Mouse (Mus musculus) thymus, adult 2 months (tissue): ENCODE measurements around the gene Thbs4. TPM values are rescaled to one million over a fixed set of nuclear protein-coding genes. Genes with fewer than 3 reads are reported as not detected.

Source experiments
- DNase-seq: peaks from one replicate; pipeline ENCODE4 v3.0.0; 2021
- H3K27ac ChIP-seq: fragments of 200-500 bp; 2 replicates; pipeline ENCODE4 v1.5.1; 2012; ENCODE audit warnings: low read length, control low read depth; ENCODE audit not compliant: control insufficient read depth, insufficient read depth
- H3K27me3 ChIP-seq: fragments of 200-500 bp; 2 replicates; pipeline ENCODE4 v1.6.1; 2012; ENCODE audit warnings: mild to moderate bottlenecking, low read length, moderate library complexity, mixed read lengths; ENCODE audit not compliant: control insufficient read depth, insufficient read depth
- H3K36me3 ChIP-seq: fragments of 200-500 bp; 2 replicates; pipeline ENCODE4 v1.6.1; 2012; ENCODE audit warnings: mild to moderate bottlenecking, low read length, moderate library complexity; ENCODE audit not compliant: control insufficient read depth, insufficient read depth
- H3K4me1 ChIP-seq: fragments of 200-500 bp; replicated peaks from 2 replicates; pipeline ENCODE4 v1.6.1; 2012; ENCODE audit warnings: low read length; ENCODE audit not compliant: control insufficient read depth, insufficient read depth
- H3K4me3 ChIP-seq: fragments of 200-500 bp; 2 replicates; pipeline ENCODE4 v1.5.1; 2012; ENCODE audit warnings: mild to moderate bottlenecking, low read length, control low read depth, moderate library complexity; ENCODE audit not compliant: control insufficient read depth, insufficient read depth
- CTCF ChIP-seq: fragments of 200-500 bp; IDR thresholded peaks from 2 replicates; pipeline ENCODE4 v1.5.1; 2012; ENCODE audit warnings: mild to moderate bottlenecking, control low read depth, low read length, moderate library complexity, borderline replicate concordance; ENCODE audit not compliant: control insufficient read depth, poor library complexity, insufficient read depth; ENCODE audit errors: extremely low read depth
- POLR2A ChIP-seq: fragments of 200-500 bp; IDR thresholded peaks from 2 replicates; pipeline ENCODE4 v1.6.1; 2012; ENCODE audit warnings: mild to moderate bottlenecking, low read length, control low read depth, moderate library complexity; ENCODE audit not compliant: control insufficient read depth, poor library complexity, insufficient read depth; ENCODE audit errors: extremely low read depth
- WGBS: fragments of 180-500 bp; shearing (Covaris S2); methylation state at CpG from one replicate; pipeline ENCODE4 v1.1.7; 2018; 5-methylcytosine and 5-hydroxymethylcytosine counted together
- polyA plus RNA-seq: library from polyadenylated mRNA; depleted of rRNA; stranded (reverse); fragments of >200 nt; gene quantifications from 2 replicates; pipeline ENCODE4 v1.2.3, GENCODE M21; 2012

The Thbs4 gene
- polyA plus RNA-seq, 1 experiment: 3.4 TPM

DNA sequence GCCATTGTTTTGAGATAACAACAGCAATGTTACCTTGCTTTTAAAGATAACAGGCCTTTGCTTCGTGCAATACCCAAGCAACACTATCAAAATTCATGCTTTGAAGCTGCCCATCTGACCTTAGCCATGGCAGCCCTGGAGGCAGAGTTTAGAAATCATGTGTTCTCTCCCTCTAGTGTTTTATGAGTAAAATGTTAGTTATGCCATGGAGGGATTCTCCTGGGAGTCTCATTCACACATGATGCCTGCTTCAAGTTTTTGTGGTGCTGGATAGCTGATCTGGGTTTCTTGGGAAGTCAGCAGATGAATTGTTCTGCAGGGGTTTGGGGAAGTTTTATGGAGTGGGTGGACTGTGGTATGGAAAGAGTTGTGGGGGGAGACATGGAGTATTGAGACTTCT lies 84.3 kb downstream of the Thbs4 start:
- Histone ChIP-seq H3K36me3 (peaks cover 33% of the 10 kb centered on the region), H3K4me3 (no peak overlapping the region), H3K27ac (no peak overlapping the region), H3K27me3 (no peaks in the 10 kb centered on the region), H3K4me1 (no peaks in the 10 kb centered on the region)
- WGBS: 100% methylated on average over 1 of the region's 1 CpGs
- no peak for DNase-seq
- TF ChIP-seq CTCF: no peak
- no peak for TF ChIP-seq POLR2A

- Histone ChIP-seq H3K36me3 (peaks cover 33% of the 10 kb centered on the region), H3K27ac (no peak overlapping the region), H3K4me3 (no peak overlapping the region), H3K27me3 (no peaks in the 10 kb centered on the region), H3K4me1 (no peaks in the 10 kb centered on the region)
- no peak for DNase-seq
- 93% methylated on average over 3 of the region's 3 CpGs for WGBS
- TF ChIP-seq POLR2A (no peak), CTCF (no peak)
Observed at GRCm38 (mm10) chr13:92709535-92709934, 85.1 kb downstream of the Thbs4 start.

GRCm38 (mm10) chr13:92708466-92708865 lies 86.2 kb downstream of the Thbs4 start:
- Histone ChIP-seq H3K27ac (no peak overlapping the region), H3K4me3 (no peak overlapping the region), H3K27me3 (no peaks in the 10 kb centered on the region), H3K4me1 (peaks cover 4% of the 10 kb centered on the region), H3K36me3 (peaks cover 33% of the 10 kb centered on the region)
- 100% methylated on average over 1 of the region's 1 CpGs for WGBS
- TF ChIP-seq POLR2A: no peak
- TF ChIP-seq CTCF: no peak
- no peak for DNase-seq

- peaks cover 8% of the 10 kb centered on the region for H3K4me1 ChIP-seq
- 91% methylated on average over 2 of the region's 2 CpGs for WGBS
- H3K4me3 ChIP-seq: no peak overlapping the region
- no peaks in the 10 kb centered on the region for H3K27me3 ChIP-seq
- H3K27ac ChIP-seq: no peak overlapping the region
- no peak for DNase-seq
- peaks cover 33% of the 10 kb centered on the region for H3K36me3 ChIP-seq
- TF ChIP-seq CTCF (no peak), POLR2A (no peak)
Observed at GRCm38 (mm10) chr13:92707941-92708340, 86.7 kb downstream of the Thbs4 start.

- Histone ChIP-seq H3K27me3 (no peaks in the 10 kb centered on the region), H3K36me3 (peaks cover 36% of the 10 kb centered on the region), H3K27ac (no peak overlapping the region), H3K4me3 (no peak overlapping the region), H3K4me1 (peaks cover 9% of the 10 kb centered on the region)
- no peak for DNase-seq
- TF ChIP-seq CTCF (no peak), POLR2A (no peak)
- WGBS: 98% methylated on average over 9 of the region's 9 CpGs
Observed at GRCm38 (mm10) chr13:92706342-92707061, 88.1 kb downstream of the Thbs4 start.

- H3K27ac ChIP-seq: no peak overlapping the region
- peaks cover 36% of the 10 kb centered on the region for H3K36me3 ChIP-seq
- H3K4me1 ChIP-seq: peaks cover 9% of the 10 kb centered on the region
- TF ChIP-seq POLR2A (no peak), CTCF (no peak)
- H3K4me3 ChIP-seq: no peak overlapping the region
- no peaks in the 10 kb centered on the region for H3K27me3 ChIP-seq
- DNase-seq: no peak
- 96% methylated on average over 7 of the region's 7 CpGs for WGBS
Observed at GRCm38 (mm10) chr13:92705016-92705535, 89.5 kb downstream of the Thbs4 start.

DNA sequence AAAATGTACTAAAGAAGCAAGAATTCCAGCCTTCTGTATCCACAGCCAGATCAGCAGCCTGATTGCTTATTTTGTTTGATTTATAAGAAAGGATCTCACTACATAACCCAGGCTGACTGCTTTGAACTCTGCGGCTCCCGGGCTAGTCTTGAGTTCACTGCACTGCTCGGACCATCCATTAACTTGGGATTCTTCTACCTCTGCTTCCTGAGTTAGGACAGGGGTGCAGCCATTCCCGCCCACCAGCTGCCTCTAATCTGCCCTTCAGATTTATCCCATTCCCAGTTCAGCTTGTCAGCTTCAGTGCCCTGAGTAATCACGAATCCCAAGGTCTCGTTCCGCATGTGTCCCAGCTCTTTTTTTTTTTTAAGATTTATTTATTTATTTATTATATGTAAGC lies 90.4 kb downstream of the Thbs4 start:
- TF ChIP-seq CTCF (no peak), POLR2A (no peak)
- Histone ChIP-seq H3K4me1 (peaks cover 9% of the 10 kb centered on the region), H3K27ac (no peak overlapping the region), H3K4me3 (no peak overlapping the region), H3K27me3 (no peaks in the 10 kb centered on the region), H3K36me3 (peaks cover 32% of the 10 kb centered on the region)
- WGBS: 97% methylated on average over 7 of the region's 7 CpGs
- DNase-seq: no peak
